Mouse (Mus musculus) testis, adult 2 months (tissue): ENCODE data around the gene Tmem251. TPM values are rescaled to one million over a fixed set of nuclear protein-coding genes. Genes with fewer than 3 reads are reported as not detected.

Source experiments
- H3K27ac ChIP-seq: fragments of 200-500 bp; 2 replicates; pipeline ENCODE4 v1.5.1; 2012; ENCODE audit warnings: low read depth, low read length; ENCODE audit not compliant: control insufficient read depth, insufficient read depth
- H3K27me3 ChIP-seq: fragments of 200-500 bp; 2 replicates; pipeline ENCODE4 v1.6.1; 2012; ENCODE audit warnings: mild to moderate bottlenecking, low read length, moderate library complexity; ENCODE audit not compliant: control insufficient read depth, insufficient read depth
- H3K36me3 ChIP-seq: fragments of 200-500 bp; 2 replicates; pipeline ENCODE4 v1.6.1; 2012; ENCODE audit warnings: mild to moderate bottlenecking, low read length; ENCODE audit not compliant: control insufficient read depth, insufficient read depth
- H3K4me1 ChIP-seq: fragments of 200-500 bp; 2 replicates; pipeline ENCODE4 v1.6.1; 2012; ENCODE audit warnings: low read length; ENCODE audit not compliant: control insufficient read depth, insufficient read depth
- H3K4me3 ChIP-seq: fragments of 200-500 bp; 2 replicates; pipeline ENCODE4 v1.5.1; 2012; ENCODE audit warnings: low read depth, mild to moderate bottlenecking, low read length, moderate library complexity, mixed read lengths; ENCODE audit not compliant: control insufficient read depth
- CTCF ChIP-seq: fragments of 200-500 bp; IDR thresholded peaks from 2 replicates; pipeline ENCODE4 v1.5.1; 2012; ENCODE audit warnings: low read depth, mild to moderate bottlenecking, inconsistent platforms, low read length, moderate library complexity; ENCODE audit not compliant: control insufficient read depth, insufficient read depth, insufficient replicate concordance
- POLR2A ChIP-seq: fragments of 200-500 bp; IDR thresholded peaks from 2 replicates; pipeline ENCODE4 v1.6.1; 2012; ENCODE audit warnings: low read depth, mild to moderate bottlenecking, inconsistent platforms, low read length, moderate library complexity; ENCODE audit not compliant: control insufficient read depth
- polyA plus RNA-seq: library from polyadenylated mRNA; depleted of rRNA; stranded (reverse); fragments of >200 nt; gene quantifications from 2 replicates; pipeline ENCODE4 v1.2.3, GENCODE M21; 2012

Gene Tmem251
- polyA plus RNA-seq, 1 experiment = 1.1 TPM

DNA sequence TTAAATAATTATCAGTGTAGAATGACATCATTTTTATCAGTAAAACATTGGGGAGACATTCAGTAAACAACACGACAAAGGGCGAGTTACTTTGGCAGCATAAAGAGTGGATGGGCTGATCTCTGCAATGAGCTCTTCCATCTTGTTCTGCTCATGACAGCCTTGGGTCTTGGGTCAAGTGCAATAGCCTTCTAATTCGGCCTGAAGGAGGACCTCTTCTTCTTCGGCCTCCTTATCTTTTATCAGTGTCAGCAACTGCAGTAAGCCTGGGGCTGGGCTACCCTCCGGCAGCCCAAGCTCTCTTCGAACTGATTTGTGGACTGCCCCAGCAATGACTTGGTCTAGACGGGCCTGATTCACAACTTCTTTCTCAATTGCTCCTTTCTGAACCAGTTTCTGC, 1.5 kb upstream of the Tmem251 start:
- peak overlapping the region; percentile 46 for H3K4me3 ChIP-seq
- peaks cover 7% of the 10 kb centered on the region; the same call in 1 of the 2 replicates for H3K4me1 ChIP-seq
- H3K36me3 ChIP-seq = no peaks in the 10 kb centered on the region
- TF ChIP-seq POLR2A = no peak
- no peak for TF ChIP-seq CTCF
- no peaks in the 10 kb centered on the region for H3K27me3 ChIP-seq
- H3K27ac ChIP-seq = no peak overlapping the region

- Histone ChIP-seq H3K4me3 (peak overlapping the region; percentile 94), H3K27ac (peak overlapping the region; percentile 96), H3K36me3 (no peaks in the 10 kb centered on the region), H3K27me3 (no peaks in the 10 kb centered on the region), H3K4me1 (peaks cover 7% of the 10 kb centered on the region; the same call in 1 of the 2 replicates)
- TF ChIP-seq POLR2A = no peak
- no peak for TF ChIP-seq CTCF
These were observed 450 bp upstream of the Tmem251 start for GRCm38 (mm10) chr12:102743036-102743588.

GRCm38 (mm10) chr12:102744839-102745238, 1.3 kb downstream of the Tmem251 start:
- H3K36me3 ChIP-seq = no peaks in the 10 kb centered on the region
- TF ChIP-seq POLR2A = no peak
- no peak for TF ChIP-seq CTCF
- H3K27me3 ChIP-seq = no peaks in the 10 kb centered on the region
- H3K4me3 ChIP-seq = peak overlapping the region; percentile 44
- H3K4me1 ChIP-seq = peaks cover 7% of the 10 kb centered on the region; the same call in 1 of the 2 replicates
- H3K27ac ChIP-seq = no peak overlapping the region; the same call in 1 of the 2 replicates

GRCm38 (mm10) chr12:102748256-102748655, 4.7 kb downstream of the Tmem251 start:
- no peak for TF ChIP-seq POLR2A
- no peak for TF ChIP-seq CTCF
- H3K36me3 ChIP-seq = no peaks in the 10 kb centered on the region
- H3K4me1 ChIP-seq = 0 out of 2 replicates have a peak, but pooled peaks cover 3% of the 10 kb centered on the region
- no peak overlapping the region for H3K4me3 ChIP-seq
- no peak overlapping the region for H3K27ac ChIP-seq
- H3K27me3 ChIP-seq = no peaks in the 10 kb centered on the region

- Histone ChIP-seq H3K4me1 (peaks cover 3% of the 10 kb centered on the region), H3K27ac (peak overlapping the region; percentile 92), H3K27me3 (no peaks in the 10 kb centered on the region), H3K36me3 (peaks cover 6% of the 10 kb centered on the region), H3K4me3 (peak overlapping the region; percentile 94)
- no peak for TF ChIP-seq POLR2A
- no peak for TF ChIP-seq CTCF
These were observed 12.7 kb downstream of the Tmem251 start for GRCm38 (mm10) chr12:102756304-102756703.

DNA sequence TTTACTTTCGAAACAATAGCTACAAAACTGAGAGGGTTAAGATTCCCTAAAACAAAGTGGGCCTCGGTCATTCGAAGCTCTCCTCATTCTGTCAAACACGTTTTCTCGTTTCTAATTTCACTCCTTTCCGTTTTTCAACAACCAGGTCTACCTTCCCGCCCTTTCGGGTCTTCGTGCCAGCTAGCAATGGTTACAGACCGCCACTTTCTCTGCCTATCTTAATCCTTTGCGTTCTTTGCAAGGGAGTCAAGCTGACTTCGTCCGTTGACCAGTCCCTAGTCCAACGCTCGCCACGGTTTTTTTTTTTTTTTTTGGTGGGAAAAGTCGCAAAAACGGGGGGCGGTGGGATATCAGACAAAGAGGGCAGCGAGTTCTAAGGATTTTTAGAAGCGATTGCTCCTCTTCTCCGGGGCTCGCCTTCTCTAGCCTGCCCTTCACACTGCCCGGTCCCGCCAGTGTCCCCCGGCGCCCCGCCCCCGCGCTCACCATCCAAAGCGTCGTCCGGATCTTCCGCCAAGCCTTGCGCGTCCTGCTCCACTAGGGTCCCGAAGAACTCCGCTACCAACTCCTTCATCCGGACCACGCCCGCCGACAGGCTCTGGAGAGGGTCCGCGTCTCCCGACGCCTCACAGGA, 13.6 kb downstream of the Tmem251 start:
- H3K4me1 ChIP-seq = peaks cover 3% of the 10 kb centered on the region
- peak overlapping the region; percentile 94 for H3K4me3 ChIP-seq
- no peaks in the 10 kb centered on the region for H3K27me3 ChIP-seq
- H3K27ac ChIP-seq = peak overlapping the region; percentile 92
- TF ChIP-seq POLR2A = no peak
- TF ChIP-seq CTCF = no peak
- peaks cover 6% of the 10 kb centered on the region for H3K36me3 ChIP-seq

DNA sequence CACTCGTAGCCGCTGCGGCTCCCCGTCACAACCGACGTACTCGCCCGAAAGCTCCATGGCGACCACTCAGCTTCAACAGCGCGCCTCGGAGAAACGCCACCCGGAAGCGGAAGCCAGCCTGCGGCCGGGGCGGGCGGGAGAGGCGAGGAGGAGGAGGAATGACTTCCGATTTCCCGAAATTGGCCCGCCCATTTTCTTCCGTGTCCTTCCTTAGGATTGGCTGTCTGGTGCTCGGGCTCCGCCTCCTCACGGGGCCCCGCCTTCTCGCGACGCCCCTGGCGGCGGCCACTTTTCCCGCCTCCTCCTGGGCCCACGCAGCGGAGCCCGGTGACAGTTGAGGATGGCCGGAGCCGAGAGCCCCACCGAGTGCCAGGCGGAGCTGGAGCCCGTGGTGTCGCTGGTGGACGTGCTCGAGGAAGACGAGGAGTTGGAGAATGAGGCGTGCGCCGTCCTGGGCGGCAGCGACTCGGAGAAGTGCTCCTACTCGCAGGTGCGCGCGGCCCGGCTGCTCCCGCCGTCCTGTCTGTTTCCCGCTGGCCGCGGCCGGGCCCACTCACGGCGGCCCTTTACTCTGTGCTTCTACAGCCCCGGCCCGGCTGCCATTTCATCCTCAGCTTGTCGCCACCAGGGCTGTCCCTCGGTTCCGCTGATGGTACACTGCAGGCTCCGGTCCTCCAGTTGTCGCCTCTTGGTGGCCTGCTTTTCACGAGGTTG, 14.3 kb downstream of the Tmem251 start, which contains the start of the genes Gm28051, Gon7 and Ubr7:
TSS of gene Gm28051 (minus strand) at position 77 of the 714 bp plus-strand sequence.
TSS of gene Gon7 (minus strand) at position 115 of the 714 bp plus-strand sequence.
TSS of gene Ubr7 (plus strand) at position 279 of the 714 bp plus-strand sequence.
- Histone ChIP-seq H3K4me3 (peak within 1 kb of the TSS; percentile 94), H3K4me1 (peaks cover 3% of the 10 kb centered on the region), H3K27me3 (no peaks in the 10 kb centered on the region), H3K36me3 (peaks cover 6% of the 10 kb centered on the region), H3K27ac (peak within 1 kb of the TSS; percentile 92)
- no peak for TF ChIP-seq CTCF
- peak; percentile 92 for TF ChIP-seq POLR2A
